Mouse (Mus musculus): ENCODE results near the gene Plekhm3.

DNA sequence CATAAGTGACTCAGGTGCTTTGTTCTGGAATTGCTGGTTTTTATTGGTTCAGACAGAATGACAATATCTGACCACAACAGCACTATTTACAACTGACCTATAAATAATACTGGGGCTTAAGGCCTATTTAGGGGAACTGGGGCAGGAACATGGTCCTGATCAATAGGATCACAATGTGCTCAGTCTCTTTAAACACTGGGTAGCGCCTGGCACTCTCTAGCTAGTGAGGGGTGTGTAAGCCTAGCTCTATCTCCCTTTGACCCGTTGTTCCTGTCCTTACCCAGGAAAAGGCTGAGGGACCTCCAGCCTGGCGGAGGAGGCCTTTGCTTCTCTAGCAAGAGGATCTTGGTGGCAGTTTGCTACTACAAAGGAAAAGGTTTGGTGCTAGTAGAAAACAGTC, 111.6 kb downstream of the Plekhm3 start:
- no peak for TF ChIP-seq CTCF (IDR thresholded peaks at IDR 0.05; ENCODE audit: low read depth, low read length)
- no peak for TF ChIP-seq TAL1 (conservative IDR thresholded peaks at IDR 0.05; ENCODE audit: low read depth, low read length)
- TF ChIP-seq GATA1 (IDR thresholded peaks at IDR 0.05; ENCODE audit: borderline replicate concordance, low read length): no peak

All from G1E (cell line).